Mouse (Mus musculus): ENCODE data around the gene Stra8.

Gene Stra8

GRCm38 (mm10) chr6:34903441-34903840, 16.5 kb upstream of the Stra8 start:
- DNase-seq (ENCODE audit: low spot score): no peak

DNA sequence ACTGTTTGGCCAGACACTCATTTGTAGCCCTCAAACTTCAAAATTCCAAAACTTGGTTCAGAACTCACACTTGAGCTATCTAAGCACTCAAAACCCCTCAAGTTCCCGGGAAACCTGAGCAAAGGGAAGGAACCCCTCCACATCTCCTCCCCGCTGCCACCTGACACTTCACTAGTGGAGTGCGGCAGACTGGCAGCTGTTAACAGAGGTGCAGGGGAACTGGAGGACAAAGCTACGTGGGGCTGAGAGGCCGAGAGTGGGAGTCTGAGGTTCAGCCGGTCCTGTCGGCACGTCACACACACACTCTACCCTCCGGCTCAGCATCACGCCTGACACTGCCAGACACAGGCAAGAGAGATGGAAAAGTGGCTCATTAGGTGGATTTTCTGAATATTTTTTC, 16.1 kb upstream of the Stra8 start:
- no peak for DNase-seq (ENCODE audit: low spot score)

DNA sequence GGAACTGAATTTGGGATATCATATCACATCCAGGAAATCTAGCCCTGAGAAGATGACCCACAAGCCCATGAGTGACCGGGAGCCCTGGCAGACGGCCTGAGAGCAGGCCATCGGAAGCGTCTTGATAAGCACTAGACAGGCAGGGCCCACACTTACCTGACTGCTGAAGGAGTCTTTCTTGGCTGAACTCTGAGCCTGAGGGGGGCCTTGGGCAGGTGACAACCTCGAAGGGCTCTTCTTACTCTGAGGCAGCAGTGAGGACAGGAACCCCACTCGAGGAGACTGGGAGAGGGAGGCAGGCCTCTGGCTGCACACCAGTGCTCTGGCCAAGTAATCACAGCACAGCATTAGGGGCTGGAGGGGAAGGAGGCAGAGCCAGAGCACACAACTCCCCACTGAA, 15.6 kb upstream of the Stra8 start:
- no peak for DNase-seq (ENCODE audit: low spot score)

DNA sequence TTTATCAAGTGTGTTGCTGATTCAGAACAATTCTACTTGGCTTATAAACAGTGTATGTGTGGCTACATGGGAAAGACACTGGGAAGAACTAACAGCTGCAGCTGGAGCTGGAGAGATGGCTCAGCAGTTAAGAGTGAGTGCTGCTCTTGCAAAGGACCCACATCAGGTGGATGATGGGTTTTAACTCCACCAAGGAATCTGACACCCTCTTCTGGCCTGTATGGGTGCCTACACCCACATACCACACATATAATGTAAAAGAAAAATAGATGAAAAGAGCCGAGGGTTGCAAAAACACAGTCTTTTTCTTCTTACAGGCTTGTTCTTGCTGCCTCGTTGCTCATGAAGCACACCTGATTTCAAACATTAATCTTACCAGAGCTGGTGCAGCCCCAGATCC, 13.8 kb upstream of the Stra8 start:
- DNase-seq (ENCODE audit: low spot score): no peak

DNA sequence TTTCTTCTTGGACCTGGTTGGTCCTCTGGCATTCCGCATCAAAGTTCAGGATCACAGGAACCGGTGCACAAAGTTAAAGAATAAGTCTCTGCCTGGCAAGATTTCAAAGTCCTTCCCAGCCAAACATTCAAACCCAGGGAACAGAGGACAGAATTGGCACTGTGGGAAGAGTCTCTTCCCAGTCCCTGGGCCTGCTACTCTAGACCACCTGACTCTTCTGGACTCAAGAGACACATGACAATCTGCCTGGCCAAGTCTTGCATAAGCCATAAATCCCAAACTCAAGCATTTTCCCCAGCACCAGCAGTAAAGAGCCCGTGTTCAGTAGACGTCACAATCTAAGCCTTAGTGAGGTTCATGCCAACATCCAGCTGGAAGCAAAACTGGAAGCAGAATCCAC, 13.3 kb upstream of the Stra8 start:
- DNase-seq (ENCODE audit: low spot score): no peak

DNA sequence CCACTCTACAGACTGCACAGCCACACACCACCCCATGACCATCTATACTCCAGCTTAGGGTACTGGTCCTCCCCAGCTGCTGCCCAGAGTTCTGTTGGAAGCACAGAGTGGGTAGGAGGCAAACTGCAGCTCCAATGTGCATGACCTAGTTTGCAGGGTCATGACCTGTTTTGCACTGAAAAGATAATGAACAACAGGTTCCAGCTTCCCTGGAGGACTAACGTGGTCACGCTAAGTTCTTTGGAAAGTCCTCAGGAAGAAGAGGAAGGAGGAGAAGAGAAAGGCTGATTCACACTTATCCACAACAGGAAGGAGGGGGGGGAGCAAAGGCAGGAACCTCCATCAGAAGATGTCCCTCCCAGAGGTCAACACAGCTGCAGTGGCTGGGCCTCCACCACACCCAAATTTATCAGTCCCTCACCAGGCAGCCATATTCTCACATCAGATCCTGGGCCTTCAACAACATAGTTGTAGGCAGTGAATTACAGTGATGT, 12.8 kb upstream of the Stra8 start:
- no peak for DNase-seq (ENCODE audit: low spot score)

DNA sequence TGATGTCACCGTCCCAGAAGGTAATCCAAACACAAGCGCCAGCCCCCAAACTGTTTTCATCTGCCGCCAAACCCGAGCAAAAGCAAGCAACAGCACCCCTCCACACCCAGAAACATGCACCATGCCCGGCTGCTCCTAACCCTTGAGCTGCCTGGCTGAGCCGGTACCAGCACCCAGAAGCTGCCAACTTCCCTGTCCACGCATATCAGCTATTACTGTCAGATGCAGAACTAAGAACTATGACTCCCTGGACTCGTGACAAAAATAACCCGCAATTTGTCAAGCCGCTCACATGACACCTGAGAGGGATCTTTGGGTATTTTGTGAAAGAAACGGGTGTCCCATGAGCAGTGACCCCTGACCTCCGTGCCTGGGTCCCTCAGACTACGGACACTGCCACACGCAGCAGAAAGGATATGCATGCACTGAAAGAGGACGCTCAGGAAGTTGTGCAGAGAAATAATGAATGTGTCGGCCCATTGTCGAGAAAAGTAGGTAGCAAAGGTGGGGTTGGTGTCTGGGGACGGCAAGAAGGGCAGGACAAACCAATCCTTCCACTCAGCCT, 12.2 kb upstream of the Stra8 start:
- no peak for DNase-seq (ENCODE audit: low spot score)

- no peak for DNase-seq (ENCODE audit: low spot score)
Observed at GRCm38 (mm10) chr6:34909631-34910345, 10.2 kb upstream of the Stra8 start.

DNA sequence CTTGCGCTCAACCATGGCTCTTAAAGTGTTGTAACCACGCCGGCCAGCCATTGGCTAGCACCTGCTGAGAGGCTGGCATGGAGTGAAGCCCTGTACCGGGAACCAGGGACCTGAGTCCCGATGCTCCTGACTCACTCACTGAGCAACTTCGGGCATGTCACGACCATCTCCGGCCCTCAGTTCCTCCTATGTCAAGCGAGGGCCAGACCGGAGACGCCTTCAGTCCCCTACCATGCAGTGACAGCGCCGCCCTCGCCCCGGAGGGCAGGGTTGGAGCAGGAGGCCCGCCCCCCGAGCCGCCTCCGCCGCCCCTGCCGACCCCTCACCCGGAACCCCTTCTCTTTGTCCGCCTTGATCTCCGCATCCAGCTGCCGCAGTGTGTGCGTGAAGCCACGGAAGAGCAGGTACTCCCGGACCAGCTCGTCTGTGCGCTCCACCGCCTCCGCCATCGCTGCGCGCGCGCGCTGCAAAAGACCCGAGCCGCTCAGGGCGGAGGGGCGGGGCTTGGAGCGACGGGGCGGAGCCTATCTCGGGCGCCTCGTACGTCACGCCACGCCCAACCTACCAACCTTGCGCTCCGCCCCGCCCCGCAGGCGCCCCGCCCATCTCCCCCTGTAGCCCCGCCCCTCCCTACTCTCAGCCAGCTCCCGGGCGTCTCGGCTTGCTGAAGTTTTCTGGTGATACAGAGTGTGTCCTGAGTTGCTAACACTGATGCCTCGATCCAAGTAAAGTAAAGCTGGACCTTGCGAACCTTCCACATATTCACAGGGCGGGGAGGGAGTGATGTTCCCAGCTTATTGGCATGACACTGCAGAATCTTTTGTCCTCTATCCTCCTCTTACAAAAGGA, 9.4 kb upstream of the Stra8 start, which contains the start of gene Wdr91:
Gene Wdr91 (minus strand): TSS at position 506 of the 849 bp plus-strand sequence.
- DNase-seq (ENCODE audit: low spot score): peak; percentile 91

DNA sequence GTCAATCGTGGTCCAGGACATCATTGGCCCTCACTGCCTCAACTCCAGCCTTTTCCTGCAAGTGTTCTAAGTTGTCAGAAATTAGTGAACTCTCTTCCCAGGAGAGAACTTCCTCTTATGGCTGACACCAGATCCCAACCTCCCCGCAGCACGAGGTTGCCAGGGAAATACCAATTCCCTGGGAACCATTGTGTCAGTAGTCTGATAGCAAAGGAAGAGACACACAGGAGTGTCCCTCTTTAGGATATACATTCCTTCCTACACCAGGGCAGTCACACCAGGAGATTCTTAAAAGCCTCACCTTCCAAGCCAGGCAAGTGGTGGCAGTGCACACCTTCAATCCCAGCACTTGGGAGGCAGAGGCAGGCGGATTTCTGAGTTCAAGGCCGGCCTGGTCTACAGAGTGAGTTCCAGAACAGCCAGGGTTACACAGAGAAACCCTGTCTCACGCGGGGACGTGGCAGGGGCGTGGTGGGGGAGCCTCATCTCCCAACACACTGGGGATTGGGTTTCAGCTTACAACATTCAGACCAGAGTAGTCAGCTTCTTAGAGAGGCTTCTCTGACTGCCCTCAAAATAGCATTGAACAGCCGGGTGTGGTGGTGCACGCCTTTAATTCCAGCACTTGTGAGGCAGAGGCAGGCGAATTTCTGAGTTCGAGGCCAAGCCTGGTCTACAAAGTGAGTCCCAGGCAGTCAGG, 6.5 kb upstream of the Stra8 start:
- DNase-seq (ENCODE audit: low spot score): no peak

GRCm38 (mm10) chr6:34914462-34914861, 5.5 kb upstream of the Stra8 start:
- no peak for DNase-seq (ENCODE audit: low spot score)

- peak; percentile 77 for DNase-seq (ENCODE audit: low spot score)
Observed at GRCm38 (mm10) chr6:34919146-34919545, 817 bp upstream of the Stra8 start.

DNA sequence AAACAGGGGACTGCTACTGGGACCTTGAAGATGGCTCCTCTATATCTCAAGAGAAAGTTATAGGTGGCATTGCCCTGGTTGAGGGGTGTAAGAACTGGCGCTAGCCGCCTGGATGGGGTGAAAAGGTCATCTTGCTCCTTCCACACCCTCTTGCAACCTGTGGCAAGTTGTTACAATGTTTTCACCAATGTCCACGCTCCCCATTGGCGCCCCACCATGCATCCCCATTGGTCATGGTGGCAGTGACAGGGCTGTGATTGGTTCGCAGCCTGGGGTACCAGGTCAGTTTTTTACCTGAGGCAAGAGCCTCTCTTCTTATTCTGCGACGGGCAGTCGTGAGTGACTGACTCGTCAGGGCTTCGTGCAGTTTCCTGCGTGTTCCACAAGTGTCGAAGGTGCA, 668 bp downstream of the Stra8 start:
- peak; percentile 88 for DNase-seq (ENCODE audit: low spot score)

DNA sequence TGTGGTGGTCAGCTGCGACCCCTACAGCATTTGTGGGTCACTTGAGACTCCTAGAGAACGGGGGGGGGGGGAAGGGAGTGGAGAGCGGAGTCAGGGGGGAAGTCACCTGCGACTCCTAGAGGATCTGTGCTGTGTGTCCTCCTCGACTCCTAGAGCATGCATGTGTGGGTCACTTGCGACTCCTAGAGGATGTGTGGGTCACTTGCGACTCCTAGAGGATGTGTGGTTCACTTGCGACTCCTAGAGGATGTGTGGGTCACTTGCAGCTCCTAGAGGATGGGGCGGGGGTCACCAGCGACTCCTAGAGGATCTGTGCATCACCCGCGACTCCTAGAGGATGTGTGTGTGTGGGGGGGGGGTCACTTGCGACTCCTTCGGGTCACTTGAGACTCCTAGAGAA, 2.0 kb downstream of the Stra8 start:
- peak; percentile 81 for DNase-seq (ENCODE audit: low spot score)

DNA sequence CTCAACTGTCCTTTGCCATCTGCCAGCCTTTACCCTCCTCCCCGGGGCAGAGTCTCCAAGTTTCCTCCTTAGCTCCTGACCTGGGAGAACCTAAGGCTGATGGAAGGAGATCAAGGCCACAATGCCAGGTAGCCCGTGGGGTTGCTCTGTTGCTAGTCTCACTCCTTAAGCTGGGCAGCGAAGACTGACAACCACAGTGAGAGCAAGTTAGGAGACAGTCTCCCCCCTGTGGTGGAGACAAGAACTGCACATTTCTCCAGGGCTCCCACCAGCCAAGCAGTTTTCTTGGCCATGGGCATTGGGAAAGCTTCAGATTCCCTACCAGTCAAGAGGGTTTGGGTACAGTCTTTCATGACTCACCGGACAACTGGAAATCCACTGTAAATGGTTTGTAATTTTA, 7.2 kb downstream of the Stra8 start:
- peak; percentile 36 for DNase-seq (ENCODE audit: low spot score)

GRCm38 (mm10) chr6:34927594-34927993, 7.6 kb downstream of the Stra8 start:
- DNase-seq (ENCODE audit: low spot score): no peak

GRCm38 (mm10) chr6:34932633-34933032, 12.7 kb downstream of the Stra8 start:
- no peak for DNase-seq (ENCODE audit: low spot score)

GRCm38 (mm10) chr6:34936743-34937142, 16.8 kb downstream of the Stra8 start:
- DNase-seq (ENCODE audit: low spot score): no peak

GRCm38 (mm10) chr6:34938280-34938928, 18.4 kb downstream of the Stra8 start:
- DNase-seq (ENCODE audit: low spot score): no peak

DNA sequence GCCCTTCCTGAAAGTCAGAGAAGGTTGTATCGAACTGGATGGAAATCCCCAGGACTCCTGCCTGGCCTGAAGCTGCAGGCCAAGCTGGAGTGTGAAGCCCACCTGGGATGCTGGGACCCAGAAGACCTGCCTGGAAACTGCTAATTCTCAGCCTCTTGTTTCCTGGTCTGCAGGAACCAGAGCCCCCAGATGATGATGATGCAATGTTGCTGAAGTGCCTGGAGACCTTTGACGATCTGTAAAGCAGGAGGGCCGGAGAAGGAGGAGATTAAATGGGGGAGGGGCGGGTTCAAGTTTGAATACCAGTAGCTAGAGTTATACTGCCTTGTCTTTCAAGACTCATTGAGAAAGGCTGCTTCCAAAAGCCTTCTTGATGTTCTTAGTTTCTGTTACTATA, 19.0 kb downstream of the Stra8 start:
- no peak for DNase-seq (ENCODE audit: low spot score)

DNA sequence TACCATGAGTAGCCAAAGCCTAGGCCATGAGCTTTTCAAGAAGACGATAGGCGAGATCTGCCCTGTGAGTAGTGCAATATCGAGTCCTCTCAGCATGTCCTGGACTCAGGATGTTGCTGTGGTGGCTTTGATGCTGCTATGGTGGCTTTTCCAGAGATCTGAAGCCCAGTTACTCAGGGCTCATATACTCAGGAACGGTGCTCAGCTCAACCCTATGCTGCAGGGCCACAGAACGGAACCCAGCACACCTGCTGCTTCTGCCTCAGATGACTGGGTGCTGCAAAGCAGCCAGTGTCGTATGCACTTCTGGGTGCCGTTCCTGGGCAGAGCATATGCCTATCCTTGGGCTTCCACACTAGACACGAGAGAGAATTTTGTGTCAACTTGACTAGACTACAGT, 19.5 kb downstream of the Stra8 start:
- no peak for DNase-seq (ENCODE audit: low spot score)

- DNase-seq (ENCODE audit: low spot score): no peak
Observed at GRCm38 (mm10) chr6:34941496-34941895, 21.5 kb downstream of the Stra8 start.

Data from testis, postnatal 14 days (tissue).